Mouse (Mus musculus) urinary bladder, postnatal 14 days (tissue): ENCODE data around the gene Gatad2b.
A peak's percentile ranks its signal among the peaks of the same experiment; 100 is the strongest.

Experiments used
- DNase-seq: peaks from one replicate; pipeline ENCODE4 v3.0.0; 2021; ENCODE audit warnings: low spot score

Gene Gatad2b

GRCm38 (mm10) chr3:90381727-90382126 lies 88.7 kb downstream of the Gatad2b start:
- no peak for DNase-seq

DNA sequence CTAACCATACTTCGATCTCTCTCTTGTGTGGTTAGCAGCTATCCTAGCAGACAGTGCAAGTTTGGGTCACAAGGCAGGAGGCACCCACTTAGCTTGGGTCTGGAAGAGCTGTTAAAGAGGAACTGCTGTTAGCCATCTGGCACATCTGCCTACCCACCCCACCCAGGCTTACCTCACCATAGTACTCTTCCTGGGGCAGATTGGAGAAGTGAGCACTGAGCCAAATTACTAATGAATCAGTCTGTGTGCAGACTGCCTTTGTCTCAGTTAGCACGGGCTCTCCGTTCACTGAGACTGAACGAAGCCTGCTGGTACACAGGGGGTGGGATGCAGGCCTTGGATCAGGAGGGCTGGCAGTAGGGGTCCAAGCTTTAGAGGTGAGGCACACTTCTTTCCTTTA lies 90.7 kb downstream of the Gatad2b start:
- no peak for DNase-seq

GRCm38 (mm10) chr3:90384851-90385375 lies 91.9 kb downstream of the Gatad2b start:
- DNase-seq: no peak

GRCm38 (mm10) chr3:90386817-90387216 lies 93.8 kb downstream of the Gatad2b start:
- DNase-seq: no peak

- peak; percentile 36 for DNase-seq
These were observed 94.5 kb downstream of the Gatad2b start for GRCm38 (mm10) chr3:90387483-90387882.

DNA sequence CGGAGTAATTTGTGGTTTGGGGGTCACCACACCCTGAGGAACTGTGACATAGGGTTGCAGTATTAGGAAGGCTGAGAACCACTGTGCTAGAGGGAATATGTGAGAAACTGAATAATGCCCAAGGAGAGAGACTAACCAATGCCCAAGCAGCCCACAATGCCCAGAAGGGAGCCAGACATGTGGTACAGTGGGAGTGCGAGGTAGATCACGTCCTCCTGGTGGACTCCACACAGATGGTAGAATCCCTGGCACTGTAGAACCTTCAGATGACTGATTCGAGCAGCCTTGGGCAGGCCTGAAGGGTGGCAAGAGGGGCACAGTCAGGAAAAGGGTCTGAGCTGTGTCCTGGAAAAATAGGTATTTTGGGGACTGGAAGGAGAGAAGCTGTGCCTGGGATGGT lies 95.2 kb downstream of the Gatad2b start:
- no peak for DNase-seq

GRCm38 (mm10) chr3:90388726-90389510 lies 95.9 kb downstream of the Gatad2b start:
- DNase-seq: peak; percentile 42

DNA sequence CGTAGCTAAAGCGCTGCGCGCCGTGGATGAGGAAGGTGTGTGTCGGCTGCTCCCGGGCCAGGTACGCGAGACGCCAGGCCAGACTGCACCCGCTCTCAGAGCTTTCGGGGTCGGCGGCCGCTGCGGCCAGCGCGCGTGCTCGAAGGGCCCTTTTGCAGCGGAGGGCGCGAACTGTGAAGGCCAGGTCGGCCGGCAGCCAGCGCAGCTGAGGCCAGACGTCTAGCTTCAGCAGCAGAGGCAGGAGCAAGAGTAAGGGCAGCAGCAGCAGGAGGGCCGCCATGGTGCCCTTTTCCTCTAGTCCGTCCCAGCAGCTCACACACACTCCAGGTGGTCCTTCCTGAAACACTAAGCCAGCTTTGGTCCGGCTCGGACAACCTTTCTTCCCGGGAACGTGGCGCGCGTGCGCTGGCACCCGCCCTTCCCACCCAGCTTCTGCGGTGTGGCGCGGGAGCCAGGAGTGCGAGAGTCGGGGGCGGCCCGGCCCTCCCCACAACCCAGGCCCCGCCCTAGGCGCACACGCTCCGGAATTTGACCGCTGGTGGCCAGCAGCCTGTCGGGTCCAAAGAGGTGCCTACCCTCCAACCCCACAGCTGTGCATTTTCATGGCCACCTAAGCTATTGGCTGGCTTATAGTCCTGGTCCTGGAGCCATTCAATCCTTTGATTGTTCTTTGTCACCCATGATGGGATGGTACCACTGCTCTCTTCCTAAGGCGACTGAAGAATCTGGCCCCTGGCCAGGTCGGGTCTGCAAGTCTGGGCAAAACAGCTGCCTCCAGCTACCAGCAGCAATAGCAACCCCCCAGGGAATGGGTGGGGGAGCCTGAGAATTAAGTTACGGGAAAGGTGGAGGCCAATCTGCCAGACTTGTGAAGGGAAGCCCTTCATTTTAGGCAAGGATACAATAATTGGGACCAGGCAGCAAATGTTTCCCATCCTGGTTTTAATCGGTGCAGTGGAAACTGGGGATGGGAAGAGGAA lies 96.8 kb downstream of the Gatad2b start, which contains the start of gene Slc27a3:
Gene Slc27a3 (minus strand): TSS at position 428 of the 980 bp plus-strand sequence.
- DNase-seq: peak; percentile 31

DNA sequence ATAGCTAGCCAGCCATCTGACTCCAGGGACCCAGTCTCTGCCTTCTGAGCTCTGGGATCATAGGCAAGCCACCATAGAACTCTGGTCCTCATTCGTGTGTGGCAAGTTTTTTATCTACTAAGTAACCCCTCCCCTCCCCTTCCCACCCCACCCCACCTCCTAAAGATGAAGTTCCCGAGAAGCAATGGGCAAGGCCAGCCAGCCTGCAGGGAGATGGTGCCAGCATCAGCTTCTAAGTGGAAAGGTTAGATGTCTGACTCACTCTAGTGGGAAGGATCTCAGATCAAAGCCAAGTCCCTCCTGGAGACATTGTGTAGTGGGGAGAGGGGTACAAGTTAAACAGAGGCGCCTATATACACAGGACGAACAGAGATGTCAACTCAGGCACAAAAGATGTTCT lies 98.0 kb downstream of the Gatad2b start:
- DNase-seq: no peak

GRCm38 (mm10) chr3:90391941-90392340 lies 99.0 kb downstream of the Gatad2b start:
- DNase-seq: no peak

DNA sequence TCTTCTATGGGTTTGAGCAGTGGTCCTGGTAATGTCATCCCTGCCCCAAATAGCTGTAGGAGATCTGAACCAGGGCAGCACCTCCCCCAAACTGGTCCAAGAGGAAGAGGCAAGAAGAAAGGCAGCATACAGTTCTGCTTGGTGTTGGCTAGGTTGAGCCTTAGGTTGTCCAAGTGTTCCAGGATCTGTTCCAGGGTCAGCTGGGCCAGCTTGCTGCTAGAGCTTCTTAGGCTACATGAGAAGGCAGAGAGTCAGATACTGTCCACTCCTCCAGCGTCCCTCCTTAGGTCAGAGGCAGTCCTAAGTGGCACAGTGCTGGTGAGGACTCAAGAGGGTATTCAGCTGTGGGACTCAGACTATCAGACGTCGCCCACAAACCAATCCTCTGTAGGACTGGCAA lies 99.7 kb downstream of the Gatad2b start:
- no peak for DNase-seq

DNA sequence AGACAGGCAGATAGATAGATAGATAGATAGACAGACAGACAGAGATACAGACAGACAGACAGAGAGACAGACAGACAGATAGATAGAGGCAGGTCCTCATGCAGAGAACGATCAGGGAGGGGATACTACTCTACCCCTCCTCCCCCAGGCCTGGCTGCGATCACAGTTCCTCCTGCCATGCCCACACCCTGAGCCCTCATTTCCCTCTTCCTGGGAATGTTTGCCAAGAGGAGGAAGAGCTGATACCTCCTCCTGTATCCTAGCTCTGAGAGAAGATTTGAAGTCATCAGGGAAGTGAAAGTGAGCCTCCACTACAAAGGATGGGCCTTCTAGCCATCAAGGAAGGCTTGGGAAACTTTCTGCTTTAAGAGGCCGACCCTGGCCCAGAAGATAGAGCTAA lies 102.7 kb downstream of the Gatad2b start:
- DNase-seq: no peak

DNA sequence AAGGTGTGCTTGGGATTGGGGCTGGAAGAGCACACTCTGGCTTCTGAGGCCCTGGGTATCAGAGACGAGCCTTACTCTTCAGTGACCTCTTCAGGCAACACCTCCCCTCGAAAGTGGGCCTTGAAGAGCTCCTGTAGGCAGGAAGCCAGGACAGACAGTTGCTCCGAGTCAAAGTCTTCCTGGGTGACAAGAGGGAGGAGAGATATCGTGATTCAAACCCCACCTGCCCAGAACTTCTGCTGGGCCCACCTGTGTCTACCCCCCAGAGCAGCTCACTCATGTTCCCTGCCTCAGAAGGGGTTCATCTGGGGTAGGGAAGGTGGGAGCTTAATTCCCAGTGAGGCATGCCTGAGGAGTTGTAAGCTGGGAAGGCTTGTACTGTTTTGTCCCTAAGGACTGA lies 108.0 kb downstream of the Gatad2b start:
- DNase-seq: no peak

DNA sequence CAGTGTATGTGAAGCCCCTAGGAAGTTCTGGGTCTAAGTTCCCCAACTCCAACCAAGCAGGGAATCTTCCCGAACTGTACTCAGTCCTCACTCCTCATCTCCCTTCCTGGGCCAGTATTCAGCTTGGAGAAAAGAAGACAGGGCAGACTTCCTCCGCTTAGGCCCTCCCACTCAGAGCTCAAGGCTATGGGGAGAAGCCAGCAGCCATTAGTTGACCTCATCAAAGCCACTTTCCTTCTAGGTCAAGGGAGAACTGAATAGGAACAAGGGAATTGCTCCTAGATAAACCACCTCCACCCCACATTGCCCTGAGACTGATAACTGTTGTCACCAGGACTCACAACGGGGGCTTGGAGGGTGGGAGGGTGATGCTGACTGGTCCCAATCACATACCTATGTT lies 111.1 kb downstream of the Gatad2b start:
- no peak for DNase-seq

- DNase-seq: no peak
These were observed 111.6 kb downstream of the Gatad2b start for GRCm38 (mm10) chr3:90404609-90405008.

GRCm38 (mm10) chr3:90406414-90406813 lies 113.4 kb downstream of the Gatad2b start:
- no peak for DNase-seq

- DNase-seq: no peak
These were observed 115.7 kb downstream of the Gatad2b start for GRCm38 (mm10) chr3:90408721-90409120.

DNA sequence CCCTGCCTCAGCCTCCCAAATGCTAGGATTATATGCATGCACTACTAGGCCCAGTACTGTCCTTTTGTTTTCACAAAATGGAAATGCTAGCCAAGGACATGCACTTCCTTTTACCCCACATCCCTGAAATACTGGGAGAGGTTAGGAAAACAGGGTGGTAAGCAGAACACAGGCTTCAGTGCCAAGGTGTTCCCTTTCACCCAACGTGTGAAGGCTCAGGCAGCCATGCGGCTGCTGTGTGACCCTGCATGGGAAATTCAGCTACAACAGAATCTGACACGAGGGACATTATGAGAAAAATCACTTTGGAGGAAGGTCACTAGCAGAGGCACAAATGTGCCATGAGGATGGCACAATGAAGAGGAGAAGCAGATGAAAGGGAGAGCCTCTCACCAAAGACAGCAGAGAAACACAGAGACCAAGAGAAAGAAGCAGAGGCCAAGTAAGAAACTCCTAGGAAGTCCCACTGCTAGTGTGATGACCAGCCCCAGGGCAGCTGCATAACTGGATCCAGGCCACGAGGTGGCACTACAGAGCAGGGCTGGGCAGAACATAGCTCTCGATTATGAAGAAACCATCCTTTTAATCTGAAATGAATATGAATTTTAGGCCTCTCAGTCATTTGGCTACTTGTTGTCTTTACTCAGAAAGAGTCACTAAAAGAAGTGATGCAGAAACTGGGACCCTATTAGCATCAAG lies 119.5 kb downstream of the Gatad2b start:
- peak; percentile 74 for DNase-seq

DNA sequence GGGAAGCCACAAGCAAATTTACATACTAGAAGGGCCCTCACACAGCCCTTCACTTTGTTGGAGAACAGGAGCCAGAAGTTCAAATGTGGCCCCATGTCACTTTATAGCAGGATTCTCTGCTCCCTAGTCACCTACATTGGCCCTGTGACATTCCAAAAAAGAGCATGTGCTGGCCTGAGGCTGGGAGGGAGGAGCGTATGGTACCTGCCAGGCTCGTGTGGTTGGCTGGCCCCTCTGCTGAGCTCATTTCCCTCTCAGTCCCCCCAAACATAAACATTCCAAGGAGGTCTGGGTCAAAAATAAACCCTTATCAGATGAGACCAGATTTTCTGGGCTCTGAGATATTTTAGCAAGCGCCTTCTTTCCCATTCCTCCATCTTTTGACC lies 120.0 kb downstream of the Gatad2b start:
- DNase-seq: no peak
